Mouse (Mus musculus) forebrain, embryonic 10.5 days (tissue): Measurements from ENCODE around the gene Dab2. TPM values are rescaled to one million over a fixed set of nuclear protein-coding genes. Genes with fewer than 3 reads are reported as not detected.

ENCODE experiments used
- DNase-seq: peaks from one replicate; pipeline ENCODE4 v3.0.0-alpha.2; 2017; ENCODE audit warnings: low spot score; ENCODE audit errors: extremely low spot score
- H3K27ac ChIP-seq: fragments of 300-500 bp; sonication (generic); 2 replicates; pipeline ENCODE4 v1.5.1; 2016; ENCODE audit warnings: mild to moderate bottlenecking
- H3K27me3 ChIP-seq: fragments of 300-500 bp; sonication (generic); 2 replicates; pipeline ENCODE4 v1.6.1; 2016; ENCODE audit warnings: mild to moderate bottlenecking; ENCODE audit not compliant: poor library complexity, severe bottlenecking
- H3K36me3 ChIP-seq: fragments of 300-500 bp; sonication (generic); replicated peaks from 2 replicates; pipeline ENCODE4 v1.6.1; 2016; ENCODE audit warnings: mild to moderate bottlenecking, moderate library complexity
- H3K4me1 ChIP-seq: fragments of 300-500 bp; sonication (generic); 2 replicates; pipeline ENCODE4 v1.6.1; 2016
- H3K4me3 ChIP-seq: fragments of 300-500 bp; sonication (generic); 2 replicates; pipeline ENCODE4 v1.5.1; 2016; ENCODE audit warnings: mild to moderate bottlenecking, moderate library complexity
- H3K9me3 ChIP-seq: fragments of 300-500 bp; sonication (generic); 2 replicates; pipeline ENCODE4 v1.6.1; 2016; ENCODE audit warnings: mild to moderate bottlenecking, moderate library complexity
- WGBS: fragments of 180-500 bp; shearing (Covaris S2); methylation state at CpG from one replicate; pipeline ENCODE4 v1.1.7; 2016; 5-methylcytosine and 5-hydroxymethylcytosine counted together
- polyA plus RNA-seq: library from polyadenylated mRNA; unstranded; fragments of >200 nt; fragmentation: Nextera tagmentation; extraction: Ambion mirVana; gene quantifications from 2 replicates; pipeline ENCODE4 v1.2.1, GENCODE M21; 2016

Gene Dab2
- polyA plus RNA-seq, 1 experiment from 2014 or later = 33.2 TPM

- 12% methylated on average over 19 of the region's 19 CpGs for WGBS
- peak; percentile 36 for DNase-seq
- H3K4me3 ChIP-seq = peak overlapping the region; percentile 59
- peak overlapping the region; percentile 86 for H3K27ac ChIP-seq
- no peaks in the 10 kb centered on the region for H3K9me3 ChIP-seq
- peaks cover 9% of the 10 kb centered on the region for H3K27me3 ChIP-seq
- peaks cover 50% of the 10 kb centered on the region for H3K4me1 ChIP-seq
- no peaks in the 10 kb centered on the region for H3K36me3 ChIP-seq
Observed at GRCm38 (mm10) chr15:6386961-6387728, 87.6 kb downstream of the Dab2 start.

- Histone ChIP-seq H3K4me3 (peak overlapping the region; percentile 59), H3K27ac (peak overlapping the region; percentile 86; the same call in 1 of the 2 replicates), H3K9me3 (no peaks in the 10 kb centered on the region), H3K27me3 (peaks cover 9% of the 10 kb centered on the region), H3K4me1 (peaks cover 50% of the 10 kb centered on the region), H3K36me3 (0 out of 2 replicates have a peak, but pooled peaks cover under 1% of the 10 kb centered on the region)
- DNase-seq = no peak
- 18% methylated on average over 6 of the region's 6 CpGs for WGBS
Observed at GRCm38 (mm10) chr15:6387729-6388070, 88.1 kb downstream of the Dab2 start.

GRCm38 (mm10) chr15:6388146-6388545 is 88.6 kb downstream of the Dab2 start:
- Histone ChIP-seq H3K27me3 (peaks cover 9% of the 10 kb centered on the region), H3K4me3 (peak overlapping the region; percentile 59), H3K36me3 (0 out of 2 replicates have a peak, but pooled peaks cover 5% of the 10 kb centered on the region), H3K4me1 (peaks cover 50% of the 10 kb centered on the region), H3K9me3 (no peaks in the 10 kb centered on the region), H3K27ac (0 out of 2 replicates have a peak overlapping the region, but pooled peaks have one; percentile 5)
- no peak for DNase-seq
- 72% methylated on average over 3 of the region's 3 CpGs for WGBS

- no peak overlapping the region for H3K27ac ChIP-seq
- DNase-seq = no peak
- H3K4me3 ChIP-seq = peak overlapping the region; percentile 59
- peaks cover 49% of the 10 kb centered on the region for H3K4me1 ChIP-seq
- 91% methylated on average over 7 of the region's 7 CpGs for WGBS
- H3K9me3 ChIP-seq = no peaks in the 10 kb centered on the region
- H3K36me3 ChIP-seq = 0 out of 2 replicates have a peak, but pooled peaks cover 5% of the 10 kb centered on the region
- H3K27me3 ChIP-seq = peaks cover 9% of the 10 kb centered on the region
Observed at GRCm38 (mm10) chr15:6388631-6389030, 89.0 kb downstream of the Dab2 start.

- 86% methylated on average over 4 of the region's 4 CpGs for WGBS
- peaks cover 37% of the 10 kb centered on the region for H3K4me1 ChIP-seq
- H3K36me3 ChIP-seq = 0 out of 2 replicates have a peak, but pooled peaks cover 5% of the 10 kb centered on the region
- H3K27ac ChIP-seq = no peak overlapping the region
- H3K4me3 ChIP-seq = no peak overlapping the region
- peaks cover 9% of the 10 kb centered on the region for H3K27me3 ChIP-seq
- no peaks in the 10 kb centered on the region for H3K9me3 ChIP-seq
- no peak for DNase-seq
Observed at GRCm38 (mm10) chr15:6390106-6390505, 90.5 kb downstream of the Dab2 start.

GRCm38 (mm10) chr15:6390657-6391056 is 91.1 kb downstream of the Dab2 start:
- peaks cover 32% of the 10 kb centered on the region for H3K4me1 ChIP-seq
- H3K27ac ChIP-seq = no peak overlapping the region
- H3K27me3 ChIP-seq = peaks cover 9% of the 10 kb centered on the region
- no peaks in the 10 kb centered on the region for H3K9me3 ChIP-seq
- no peak for DNase-seq
- H3K4me3 ChIP-seq = no peak overlapping the region
- 66% methylated on average over 2 of the region's 2 CpGs for WGBS
- H3K36me3 ChIP-seq = 0 out of 2 replicates have a peak, but pooled peaks cover 5% of the 10 kb centered on the region

GRCm38 (mm10) chr15:6391886-6392285 is 92.3 kb downstream of the Dab2 start:
- WGBS = 88% methylated on average over 3 of the region's 3 CpGs
- H3K4me3 ChIP-seq = no peak overlapping the region

GRCm38 (mm10) chr15:6393624-6394023 is 94.0 kb downstream of the Dab2 start:
- WGBS = 90% methylated on average over 4 of the region's 4 CpGs
- DNase-seq = no peak

More at GRCm38 (mm10) chr15:6391886-6392285, 92.3 kb downstream of the Dab2 start:
- no peak for DNase-seq
- H3K27me3 ChIP-seq = peaks cover 9% of the 10 kb centered on the region
- H3K36me3 ChIP-seq = 0 out of 2 replicates have a peak, but pooled peaks cover 7% of the 10 kb centered on the region
- peaks cover 24% of the 10 kb centered on the region for H3K4me1 ChIP-seq
- no peak overlapping the region for H3K27ac ChIP-seq
- no peaks in the 10 kb centered on the region for H3K9me3 ChIP-seq

GRCm38 (mm10) chr15:6398211-6398610 is 98.6 kb downstream of the Dab2 start:
- 0 out of 2 replicates have a peak, but pooled peaks cover 4% of the 10 kb centered on the region for H3K36me3 ChIP-seq
- no peak overlapping the region for H3K4me3 ChIP-seq
- 92% methylated on average over 4 of the region's 4 CpGs for WGBS
- no peak overlapping the region for H3K27ac ChIP-seq
- H3K4me1 ChIP-seq = no peaks in the 10 kb centered on the region
- no peak for DNase-seq
- no peaks in the 10 kb centered on the region for H3K9me3 ChIP-seq
- H3K27me3 ChIP-seq = no peaks in the 10 kb centered on the region

More at GRCm38 (mm10) chr15:6393624-6394023, 94.0 kb downstream of the Dab2 start:
- Histone ChIP-seq H3K27ac (no peak overlapping the region), H3K4me3 (no peak overlapping the region), H3K36me3 (0 out of 2 replicates have a peak, but pooled peaks cover 9% of the 10 kb centered on the region), H3K9me3 (no peaks in the 10 kb centered on the region), H3K4me1 (peaks cover 11% of the 10 kb centered on the region), H3K27me3 (no peaks in the 10 kb centered on the region)

GRCm38 (mm10) chr15:6398881-6399280 is 99.3 kb downstream of the Dab2 start:
- Histone ChIP-seq H3K27ac (no peak overlapping the region), H3K4me1 (no peaks in the 10 kb centered on the region), H3K4me3 (no peak overlapping the region), H3K27me3 (no peaks in the 10 kb centered on the region), H3K36me3 (0 out of 2 replicates have a peak, but pooled peaks cover 4% of the 10 kb centered on the region), H3K9me3 (no peaks in the 10 kb centered on the region)
- WGBS = 95% methylated on average over 6 of the region's 6 CpGs
- DNase-seq = no peak

GRCm38 (mm10) chr15:6400115-6400514 is 100.5 kb downstream of the Dab2 start:
- Histone ChIP-seq H3K27me3 (no peaks in the 10 kb centered on the region), H3K36me3 (0 out of 2 replicates have a peak, but pooled peaks cover 4% of the 10 kb centered on the region), H3K27ac (no peak overlapping the region), H3K4me3 (no peak overlapping the region), H3K9me3 (no peaks in the 10 kb centered on the region), H3K4me1 (no peaks in the 10 kb centered on the region)
- no peak for DNase-seq
- 91% methylated on average over 8 of the region's 8 CpGs for WGBS

- Histone ChIP-seq H3K36me3 (no peaks in the 10 kb centered on the region), H3K27me3 (no peaks in the 10 kb centered on the region), H3K9me3 (no peaks in the 10 kb centered on the region), H3K4me3 (no peak overlapping the region), H3K27ac (no peak overlapping the region), H3K4me1 (no peaks in the 10 kb centered on the region)
- 84% methylated on average over 2 of the region's 2 CpGs for WGBS
- no peak for DNase-seq
Observed at GRCm38 (mm10) chr15:6402433-6402832, 102.8 kb downstream of the Dab2 start.

GRCm38 (mm10) chr15:6404172-6404571 is 104.6 kb downstream of the Dab2 start:
- H3K27ac ChIP-seq = no peak overlapping the region
- H3K36me3 ChIP-seq = no peaks in the 10 kb centered on the region
- no peaks in the 10 kb centered on the region for H3K9me3 ChIP-seq
- 90% methylated on average over 5 of the region's 5 CpGs for WGBS
- H3K27me3 ChIP-seq = no peaks in the 10 kb centered on the region
- no peak overlapping the region for H3K4me3 ChIP-seq
- DNase-seq = no peak
- no peaks in the 10 kb centered on the region for H3K4me1 ChIP-seq
